Mouse (Mus musculus): ENCODE results near the gene Mapk8.

Mapk8 gene

DNA sequence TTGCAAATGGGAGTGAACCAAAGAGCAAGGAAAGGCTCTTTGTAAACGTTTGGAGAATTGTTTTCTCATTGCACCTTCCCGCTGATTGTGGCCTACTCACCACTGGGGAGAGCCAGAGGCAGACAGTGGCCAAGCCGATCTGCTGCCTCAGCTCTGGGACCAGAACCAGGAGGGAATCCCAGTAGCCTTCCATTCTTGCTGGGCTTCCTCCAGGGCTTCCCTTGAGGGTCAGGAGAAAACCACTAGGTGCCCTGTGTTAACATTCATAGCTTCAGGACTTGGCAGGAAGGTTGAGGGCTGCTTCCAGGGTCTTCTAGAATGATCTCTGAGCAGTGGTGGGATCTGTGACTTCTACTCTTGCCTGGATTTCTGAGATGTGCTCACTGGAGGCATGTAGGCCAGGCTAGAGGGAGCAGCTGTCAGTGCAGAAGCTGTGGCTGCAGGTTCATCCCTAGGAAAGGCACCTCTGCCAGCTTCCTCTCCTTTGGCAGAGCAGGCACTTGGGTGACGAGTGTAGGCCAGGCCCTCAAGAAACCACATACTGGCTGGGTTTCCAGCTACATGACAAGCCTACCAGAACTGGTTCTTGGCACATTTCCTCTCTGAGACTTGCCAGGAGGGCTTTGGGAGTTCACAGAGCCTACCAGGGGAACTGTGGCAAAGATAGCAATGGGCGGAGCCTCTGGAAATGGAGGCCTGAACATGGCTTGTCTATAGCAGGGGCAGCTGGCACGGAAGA lies 94.8 kb downstream of the Mapk8 start:
- DNase-seq (ENCODE audit: low read depth in 2 of 2, low spot score in 2 of 2), result no peak

- DNase-seq (ENCODE audit: low read depth in 2 of 2, low spot score in 2 of 2), result no peak
Observed at GRCm38 (mm10) chr14:33351019-33351418, 95.9 kb downstream of the Mapk8 start.

DNA sequence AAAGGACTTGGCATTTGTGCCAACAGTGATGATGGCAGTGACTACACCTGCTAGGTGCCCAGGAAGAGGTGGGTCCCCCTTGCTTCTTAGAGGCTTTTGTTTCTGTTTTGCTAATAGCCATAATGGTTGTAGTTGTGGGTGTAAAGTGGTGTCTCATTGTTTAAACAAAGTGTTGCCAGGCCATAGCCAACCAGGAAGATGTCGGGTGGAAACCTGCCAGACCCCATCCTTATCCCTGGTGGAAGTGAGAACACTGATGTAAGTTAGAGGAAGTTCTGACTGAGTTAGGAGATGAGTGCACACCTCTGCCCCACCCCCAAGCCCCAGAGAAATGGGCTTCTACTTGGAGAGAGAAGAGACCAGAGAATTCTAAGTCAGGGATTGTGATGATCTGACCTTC lies 98.8 kb downstream of the Mapk8 start:
- no peak for DNase-seq (ENCODE audit: low read depth in 2 of 2, low spot score in 2 of 2)

- DNase-seq (ENCODE audit: low read depth in 2 of 2, low spot score in 2 of 2), result no peak
Observed at GRCm38 (mm10) chr14:33347738-33348137, 99.2 kb downstream of the Mapk8 start.

GRCm38 (mm10) chr14:33346546-33346945 lies 100.4 kb downstream of the Mapk8 start:
- no peak for DNase-seq (ENCODE audit: low read depth in 2 of 2, low spot score in 2 of 2)

- DNase-seq (ENCODE audit: low read depth in 2 of 2, low spot score in 2 of 2), result no peak
Observed at GRCm38 (mm10) chr14:33343131-33343725, 103.7 kb downstream of the Mapk8 start.

- DNase-seq (ENCODE audit: low read depth in 2 of 2, low spot score in 2 of 2), result no peak
Observed at GRCm38 (mm10) chr14:33338684-33339083, 108.3 kb downstream of the Mapk8 start.

- no peak for DNase-seq (ENCODE audit: low read depth in 2 of 2, low spot score in 2 of 2)
Observed at GRCm38 (mm10) chr14:33335733-33336132, 111.2 kb downstream of the Mapk8 start.

DNA sequence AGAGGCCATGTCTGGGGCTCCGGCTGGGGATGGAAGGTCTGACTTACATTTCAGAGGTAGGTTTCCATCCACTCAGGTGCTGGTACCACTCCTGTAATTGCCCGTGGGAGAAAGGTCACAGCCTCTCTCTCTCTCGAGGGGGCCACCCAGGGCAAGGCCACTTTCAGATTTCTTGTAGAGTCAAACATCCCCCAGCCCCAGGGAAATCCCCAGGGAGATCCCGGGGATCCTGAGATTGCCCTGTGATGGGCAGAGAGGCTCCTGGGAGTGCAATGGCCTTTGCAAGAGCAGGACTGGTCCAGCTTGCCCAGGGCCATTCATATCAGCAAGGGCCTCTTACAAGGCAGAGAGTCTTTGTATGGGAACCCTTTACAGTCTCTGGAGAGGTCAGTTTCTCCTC lies 112.6 kb downstream of the Mapk8 start:
- DNase-seq (ENCODE audit: low read depth in 2 of 2, low spot score in 2 of 2), result no peak

DNA sequence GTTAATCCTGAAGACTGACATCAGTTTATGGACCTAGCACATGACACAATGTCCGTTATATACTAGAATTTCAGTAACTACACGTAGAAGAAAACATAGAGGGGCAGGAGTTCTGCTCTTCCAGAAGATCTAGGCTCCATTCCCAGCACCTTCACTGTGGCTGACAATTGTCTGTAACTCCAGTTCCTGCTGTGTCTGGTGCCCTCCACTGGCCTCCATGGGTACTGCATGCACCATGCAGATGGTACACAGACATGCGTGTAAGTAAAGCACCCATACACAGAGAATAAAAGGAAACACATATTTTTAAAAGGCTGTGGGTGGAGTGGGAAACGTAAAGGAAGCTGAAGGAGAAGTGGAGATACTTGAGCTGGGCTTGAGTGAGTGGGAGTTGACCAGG lies 113.1 kb downstream of the Mapk8 start:
- DNase-seq (ENCODE audit: low read depth in 2 of 2, low spot score in 2 of 2), result no peak

- DNase-seq (ENCODE audit: low read depth in 2 of 2, low spot score in 2 of 2), result no peak
Observed at GRCm38 (mm10) chr14:33331627-33332026, 115.3 kb downstream of the Mapk8 start.

DNA sequence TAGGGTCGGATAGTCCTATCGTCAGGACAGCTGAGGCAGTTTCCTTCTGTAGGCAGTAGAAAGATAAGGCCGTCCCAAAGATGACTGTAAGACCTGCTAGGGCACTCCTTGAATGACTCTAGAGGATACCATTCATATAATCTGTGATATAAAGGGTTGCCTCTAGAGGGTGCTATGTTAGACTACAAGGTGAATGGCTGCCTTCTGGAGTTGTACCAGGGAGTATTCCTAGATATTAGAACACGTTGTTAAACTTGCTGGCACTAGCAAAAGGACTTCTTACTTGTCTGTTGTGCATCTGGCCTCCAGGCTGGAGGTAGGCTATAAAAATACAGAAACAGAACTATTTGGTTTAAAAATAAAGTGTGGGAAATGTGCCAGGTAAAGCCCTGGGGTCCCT lies 116.0 kb downstream of the Mapk8 start:
- DNase-seq (ENCODE audit: low read depth in 2 of 2, low spot score in 2 of 2), result no peak

GRCm38 (mm10) chr14:33329297-33329805 lies 117.6 kb downstream of the Mapk8 start:
- no peak for DNase-seq (ENCODE audit: low read depth in 2 of 2, low spot score in 2 of 2)

- no peak for DNase-seq (ENCODE audit: low read depth in 2 of 2, low spot score in 2 of 2)
Observed at GRCm38 (mm10) chr14:33328369-33328768, 118.6 kb downstream of the Mapk8 start.
